Mouse (Mus musculus): ENCODE results near the gene Trnp1. TPM values are rescaled to one million over a fixed set of nuclear protein-coding genes. Genes with fewer than 3 reads are reported as not detected.

Gene Trnp1
- polyA plus RNA-seq, 1 experiment from 2014 or later = 1.2 TPM

Other genes starting within 250 kb of the Trnp1 start
- 0.41 and 0.47 TPM in 2 replicates for gene Sytl1, start 235.4 kb downstream of the Trnp1 start, polyA plus RNA-seq (2016; fragmentation: Nextera tagmentation; extraction: Ambion mirVana)
- 52.4 and 55.2 TPM in 2 replicates for gene Tmem222, start 220.8 kb downstream of the Trnp1 start, polyA plus RNA-seq (2016; fragmentation: Nextera tagmentation; extraction: Ambion mirVana)
- 16.1 and 17.9 TPM in 2 replicates for gene Wdtc1, start 145.1 kb downstream of the Trnp1 start, polyA plus RNA-seq (2016; fragmentation: Nextera tagmentation; extraction: Ambion mirVana)
- gene Slc9a1, start 128.8 kb downstream of the Trnp1 start, polyA plus RNA-seq (2016; fragmentation: Nextera tagmentation; extraction: Ambion mirVana) = 7.3 and 8.8 TPM in 2 replicates
- gene Tent5b, start 18.4 kb downstream of the Trnp1 start, polyA plus RNA-seq (2016; fragmentation: Nextera tagmentation; extraction: Ambion mirVana) = 0.88 and 1.3 TPM in 2 replicates
- 0.42 and 0.78 TPM in 2 replicates for gene Kdf1, start 20.4 kb upstream of the Trnp1 start, polyA plus RNA-seq (2016; fragmentation: Nextera tagmentation; extraction: Ambion mirVana)
- gene Nudc, start 47.4 kb upstream of the Trnp1 start, polyA plus RNA-seq (2016; fragmentation: Nextera tagmentation; extraction: Ambion mirVana) = 261 and 273 TPM in 2 replicates
- gene Nr0b2, start 54.8 kb upstream of the Trnp1 start, polyA plus RNA-seq (2016; fragmentation: Nextera tagmentation; extraction: Ambion mirVana) = 9.9 and 10.5 TPM in 2 replicates
- gene Gpatch3, start 76.2 kb upstream of the Trnp1 start, polyA plus RNA-seq (2016; fragmentation: Nextera tagmentation; extraction: Ambion mirVana) = 6.0 and 6.9 TPM in 2 replicates
- 11.2 and 12.2 TPM in 2 replicates for gene Gpn2, start 85.8 kb upstream of the Trnp1 start, polyA plus RNA-seq (2016; fragmentation: Nextera tagmentation; extraction: Ambion mirVana)
- gene Sfn, start 103.6 kb upstream of the Trnp1 start, polyA plus RNA-seq (2016; fragmentation: Nextera tagmentation; extraction: Ambion mirVana) = 0.76 and 1.4 TPM in 2 replicates
- 3.5 and 3.9 TPM in 2 replicates for gene Zdhhc18, start 151.6 kb upstream of the Trnp1 start, polyA plus RNA-seq (2016; fragmentation: Nextera tagmentation; extraction: Ambion mirVana)
- 15.0 and 18.4 TPM in 2 replicates for gene Pigv, start 174.1 kb upstream of the Trnp1 start, polyA plus RNA-seq (2016; fragmentation: Nextera tagmentation; extraction: Ambion mirVana)

Data from heart, embryonic 12.5 days (tissue).